Mouse (Mus musculus): Measurements from ENCODE around the gene Map3k21. TPM values are rescaled to one million over a fixed set of nuclear protein-coding genes. Genes with fewer than 3 reads are reported as not detected.

The Map3k21 gene
- polyA plus RNA-seq (2012; rRNA removed) = 0.06 TPM in 2 replicates

DNA sequence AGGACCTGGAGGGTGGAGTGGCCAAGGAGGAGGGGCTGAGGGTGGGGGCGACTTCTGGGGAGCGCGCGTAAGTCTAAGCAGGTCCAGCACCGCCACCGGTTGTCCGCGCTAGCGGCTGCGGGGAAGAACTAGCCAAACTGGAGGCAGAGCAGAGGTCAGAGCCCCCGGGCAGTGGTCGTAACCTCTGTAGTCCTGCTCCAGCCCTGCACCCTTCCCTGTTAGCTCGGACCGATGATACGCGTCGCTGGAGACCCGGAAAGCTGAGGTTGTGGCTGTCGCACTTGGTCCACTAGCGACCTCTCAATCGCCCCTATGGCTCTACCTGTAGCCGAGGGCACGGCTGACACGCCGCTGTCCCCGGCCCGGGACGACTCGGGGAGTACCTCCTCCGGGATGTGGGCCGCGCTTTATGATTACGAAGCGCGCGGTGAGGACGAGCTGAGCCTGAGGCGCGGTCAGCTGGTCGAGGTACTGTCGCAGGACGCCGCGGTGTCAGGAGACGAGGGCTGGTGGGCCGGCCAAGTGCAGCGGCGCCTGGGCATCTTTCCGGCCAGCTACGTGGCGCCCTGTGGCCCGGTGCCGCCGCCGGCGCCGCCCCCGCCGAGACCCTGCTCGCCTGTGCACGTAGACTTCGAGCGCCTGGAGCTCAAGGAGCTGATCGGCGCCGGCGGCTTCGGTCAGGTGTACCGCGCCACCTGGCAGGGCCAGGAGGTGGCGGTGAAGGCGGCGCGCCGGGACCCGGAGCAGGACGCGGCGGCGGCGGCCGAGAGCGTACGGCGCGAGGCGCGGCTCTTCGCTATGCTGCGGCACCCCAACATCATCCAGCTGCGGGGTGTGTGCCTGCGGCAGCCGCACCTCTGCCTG, at the start of gene Map3k21:
TSS of gene Map3k21 (plus strand) at position 86 of the 864 bp plus-strand sequence.

DNA sequence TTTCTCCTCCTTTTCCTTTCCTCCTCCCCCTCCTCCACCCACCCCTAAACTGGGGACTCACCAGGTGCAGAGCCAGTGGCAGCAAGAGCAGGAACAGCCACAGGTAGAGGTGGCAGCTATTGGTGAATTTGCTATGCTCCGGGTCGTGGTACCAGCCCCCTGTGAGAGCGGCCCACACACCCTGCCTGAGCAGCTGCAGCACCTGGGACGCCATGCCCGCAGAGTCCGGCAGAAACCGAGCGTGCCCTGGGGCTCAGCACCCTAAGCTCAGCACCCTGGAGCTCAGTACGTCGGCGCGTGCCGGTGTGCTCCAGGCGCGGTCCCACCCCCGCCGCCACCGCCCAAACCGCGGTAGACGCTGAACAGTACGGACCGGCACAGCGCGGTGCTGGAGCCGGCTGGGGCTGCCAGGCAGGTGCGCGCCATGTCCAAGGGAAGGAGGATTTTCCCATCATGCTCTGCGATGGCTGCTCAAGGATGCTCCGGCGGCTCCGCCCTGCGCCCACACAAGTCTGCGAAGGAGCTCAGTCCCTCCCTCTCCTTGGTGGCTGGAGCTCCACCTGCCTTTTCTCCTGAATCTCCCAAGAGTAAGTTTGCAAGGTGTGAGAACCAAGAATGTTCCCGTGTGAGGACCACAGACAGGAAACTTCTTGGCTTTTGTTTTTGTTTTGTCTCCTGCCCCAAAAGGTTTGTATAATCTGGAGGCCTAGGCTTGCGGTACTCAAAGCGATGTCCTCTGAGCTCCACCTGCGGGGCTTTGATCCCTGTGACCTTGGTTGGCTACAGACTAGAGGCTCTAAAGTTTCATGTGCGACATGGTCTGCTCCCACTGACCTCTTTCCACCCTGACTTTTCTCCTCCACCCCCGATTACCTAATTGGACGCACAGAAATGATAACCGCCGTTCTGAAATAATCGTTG, 12.1 kb upstream of the Map3k21 start, which contains the start of gene Pcnx2:
TSS of gene Pcnx2 (minus strand) at position 450 of the 921 bp plus-strand sequence.

DNA sequence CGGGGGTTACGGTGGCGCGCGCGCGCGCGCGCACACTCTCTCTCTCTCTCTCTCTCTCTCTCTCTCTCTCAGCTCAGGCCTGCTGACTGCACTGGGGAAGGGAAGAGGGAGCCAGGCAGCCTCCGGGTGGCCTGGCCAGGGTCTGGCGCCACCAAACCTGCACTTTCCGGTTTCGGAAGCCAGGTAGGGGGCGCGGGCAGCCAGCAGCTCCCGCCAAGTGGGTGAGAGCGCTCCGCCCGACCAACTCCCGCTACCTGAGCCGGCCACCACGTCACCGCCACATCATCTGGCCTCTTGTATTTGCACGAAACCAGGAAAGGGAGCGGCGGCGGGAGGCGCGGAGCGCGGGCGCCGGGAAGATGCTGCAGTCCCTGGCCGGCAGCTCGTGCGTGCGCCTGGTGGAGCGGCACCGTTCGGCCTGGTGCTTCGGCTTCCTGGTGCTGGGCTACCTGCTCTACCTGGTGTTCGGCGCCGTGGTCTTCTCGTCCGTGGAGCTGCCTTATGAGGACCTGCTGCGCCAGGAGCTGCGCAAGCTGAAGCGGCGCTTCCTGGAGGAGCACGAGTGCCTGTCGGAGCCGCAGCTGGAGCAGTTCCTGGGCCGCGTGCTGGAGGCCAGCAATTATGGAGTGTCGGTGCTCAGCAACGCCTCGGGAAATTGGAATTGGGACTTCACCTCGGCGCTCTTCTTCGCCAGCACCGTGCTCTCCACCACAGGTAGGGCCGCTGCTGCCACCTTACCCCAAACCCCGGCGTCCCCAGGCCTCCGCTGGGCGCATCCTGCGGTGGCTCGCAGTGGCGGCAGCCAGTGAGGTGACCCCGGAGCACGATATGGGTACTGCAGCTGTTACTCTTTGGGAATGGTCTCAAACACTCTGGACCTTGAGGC, 85.1 kb downstream of the Map3k21 start, which contains the start of gene Kcnk1:
TSS of gene Kcnk1 (plus strand) at position 70 of the 886 bp plus-strand sequence.

Other genes with a start within 250 kb of the Map3k21 start
- 0.29 and 0.35 TPM in 2 replicates for gene Map10, start 240.6 kb upstream of the Map3k21 start, polyA plus RNA-seq (2012; rRNA removed)
- gene Ntpcr, start 180.5 kb upstream of the Map3k21 start, polyA plus RNA-seq (2012; rRNA removed) = 10.5 and 12.2 TPM in 2 replicates
- gene Pcnx2, start 12.1 kb upstream of the Map3k21 start, polyA plus RNA-seq (2012; rRNA removed) = 0.13 and 0.16 TPM in 2 replicates
- gene Kcnk1, start 84.7 kb downstream of the Map3k21 start, polyA plus RNA-seq (2012; rRNA removed) = 0.06 and 0.12 TPM in 2 replicates

Data from liver, embryonic 14 days (tissue).